Mouse (Mus musculus) ES-Bruce4 (cell line): ENCODE results near the gene Susd2. TPM values are rescaled to one million over a fixed set of nuclear protein-coding genes. Genes with fewer than 3 reads are reported as not detected.
A peak's percentile ranks its signal among the peaks of the same experiment; 100 is the strongest.

Experiments
- H3K27ac ChIP-seq: 2 replicates; pipeline ENCODE4 v1.5.1; 2012; ENCODE audit warnings: low read length, inconsistent platforms; ENCODE audit not compliant: insufficient read depth
- H3K27me3 ChIP-seq: 2 replicates; pipeline ENCODE4 v1.6.1; 2012; ENCODE audit warnings: mild to moderate bottlenecking, low read length, inconsistent platforms; ENCODE audit not compliant: control insufficient read depth, poor library complexity, insufficient read depth, severe bottlenecking
- H3K36me3 ChIP-seq: 2 replicates; pipeline ENCODE4 v1.6.1; 2012; ENCODE audit warnings: inconsistent platforms, mild to moderate bottlenecking, low read length, moderate library complexity; ENCODE audit not compliant: control insufficient read depth, poor library complexity, insufficient read depth, severe bottlenecking
- H3K4me1 ChIP-seq: one replicate; pipeline ENCODE4 v1.8.1; 2011; ENCODE audit warnings: low read length; ENCODE audit not compliant: control insufficient read depth, insufficient read depth
- H3K4me3 ChIP-seq: 2 replicates; pipeline ENCODE4 v1.5.1; 2011; ENCODE audit warnings: low read depth, mild to moderate bottlenecking, low read length
- H3K9ac ChIP-seq: 2 replicates; pipeline ENCODE4 v1.6.1; 2012; ENCODE audit warnings: low read depth, mild to moderate bottlenecking, inconsistent platforms; ENCODE audit not compliant: poor library complexity, severe bottlenecking
- H3K9me3 ChIP-seq: replicated peaks from 2 replicates; pipeline ENCODE4 v1.6.1; 2012; ENCODE audit warnings: mild to moderate bottlenecking, low read length, inconsistent platforms; ENCODE audit not compliant: control insufficient read depth, poor library complexity, insufficient read depth, severe bottlenecking
- CTCF ChIP-seq: IDR thresholded peaks from one replicate; pipeline ENCODE4 v1.8.1; 2011; ENCODE audit warnings: low read depth, low read length
- EP300 ChIP-seq: IDR thresholded peaks from 2 replicates; pipeline ENCODE4 v1.6.1; 2011; ENCODE audit warnings: low read depth, low read length; ENCODE audit not compliant: insufficient read depth
- POLR2A ChIP-seq: IDR thresholded peaks from one replicate; pipeline ENCODE4 v1.8.1; 2011; ENCODE audit warnings: low read length; ENCODE audit not compliant: insufficient read depth
- polyA plus RNA-seq: library from polyadenylated mRNA; stranded (reverse); fragments of >200 nt; gene quantifications from 2 replicates; pipeline ENCODE4 v1.2.4, GENCODE M21; 2011; ENCODE audit warnings: low read depth; ENCODE audit not compliant: missing spikeins, insufficient read depth, insufficient read length

Susd2 gene
- polyA plus RNA-seq, 1 experiment: 11.1 TPM

GRCm38 (mm10) chr10:75661381-75661780, 17.6 kb upstream of the Susd2 start:
- H3K9me3 ChIP-seq: no peaks in the 10 kb centered on the region
- H3K36me3 ChIP-seq: peaks cover 12% of the 10 kb centered on the region
- H3K27ac ChIP-seq: no peak overlapping the region
- H3K4me3 ChIP-seq: no peak overlapping the region
- no peaks in the 10 kb centered on the region for H3K27me3 ChIP-seq
- TF ChIP-seq CTCF (no peak), EP300 (no peak), POLR2A (no peak)
- H3K9ac ChIP-seq: no peak overlapping the region
- no peaks in the 10 kb centered on the region for H3K4me1 ChIP-seq

GRCm38 (mm10) chr10:75657772-75658171, 14.0 kb upstream of the Susd2 start:
- no peak overlapping the region for H3K27ac ChIP-seq
- H3K27me3 ChIP-seq: no peaks in the 10 kb centered on the region
- no peak for TF ChIP-seq CTCF
- no peak for TF ChIP-seq POLR2A
- no peak for TF ChIP-seq EP300
- H3K9me3 ChIP-seq: no peaks in the 10 kb centered on the region
- no peak overlapping the region for H3K4me3 ChIP-seq
- no peak overlapping the region for H3K9ac ChIP-seq
- H3K4me1 ChIP-seq: no peaks in the 10 kb centered on the region
- peaks cover 10% of the 10 kb centered on the region for H3K36me3 ChIP-seq

- H3K4me1 ChIP-seq: no peaks in the 10 kb centered on the region
- no peaks in the 10 kb centered on the region for H3K9me3 ChIP-seq
- TF ChIP-seq POLR2A (no peak), CTCF (no peak), EP300 (no peak)
- no peak overlapping the region for H3K4me3 ChIP-seq
- no peak overlapping the region for H3K27ac ChIP-seq
- H3K36me3 ChIP-seq: peaks cover 11% of the 10 kb centered on the region
- no peaks in the 10 kb centered on the region for H3K27me3 ChIP-seq
- H3K9ac ChIP-seq: no peak overlapping the region
Observed at GRCm38 (mm10) chr10:75657165-75657564, 13.4 kb upstream of the Susd2 start.

GRCm38 (mm10) chr10:75654053-75654452, 10.2 kb upstream of the Susd2 start:
- H3K36me3 ChIP-seq: peaks cover 8% of the 10 kb centered on the region

GRCm38 (mm10) chr10:75651381-75652068, 7.7 kb upstream of the Susd2 start:
- Histone ChIP-seq H3K27me3 (no peaks in the 10 kb centered on the region), H3K4me3 (no peak overlapping the region), H3K27ac (no peak overlapping the region), H3K36me3 (peaks cover 2% of the 10 kb centered on the region; the same call in 1 of the 2 replicates), H3K9me3 (no peaks in the 10 kb centered on the region), H3K4me1 (peaks cover 24% of the 10 kb centered on the region), H3K9ac (no peak overlapping the region)
- TF ChIP-seq EP300: no peak
- no peak for TF ChIP-seq CTCF
- no peak for TF ChIP-seq POLR2A

More at GRCm38 (mm10) chr10:75654053-75654452, 10.2 kb upstream of the Susd2 start:
- no peak for TF ChIP-seq POLR2A
- no peak for TF ChIP-seq CTCF
- no peak for TF ChIP-seq EP300
- H3K4me3 ChIP-seq: no peak overlapping the region
- H3K4me1 ChIP-seq: peaks cover 9% of the 10 kb centered on the region
- no peak overlapping the region for H3K9ac ChIP-seq
- H3K27ac ChIP-seq: no peak overlapping the region
- H3K27me3 ChIP-seq: no peaks in the 10 kb centered on the region
- H3K9me3 ChIP-seq: no peaks in the 10 kb centered on the region

- Histone ChIP-seq H3K4me1 (peaks cover 27% of the 10 kb centered on the region), H3K27ac (peak overlapping the region; percentile 91), H3K36me3 (peaks cover 2% of the 10 kb centered on the region; the same call in 1 of the 2 replicates)
Observed at GRCm38 (mm10) chr10:75650306-75650902, 6.6 kb upstream of the Susd2 start.

More at GRCm38 (mm10) chr10:75650306-75650902, 6.6 kb upstream of the Susd2 start:
- H3K9ac ChIP-seq: no peak overlapping the region
- H3K4me3 ChIP-seq: no peak overlapping the region
- no peaks in the 10 kb centered on the region for H3K27me3 ChIP-seq
- H3K9me3 ChIP-seq: no peaks in the 10 kb centered on the region
- TF ChIP-seq CTCF (no peak), EP300 (no peak), POLR2A (no peak)
